Mouse (Mus musculus) kidney, postnatal 0 days (tissue): Measurements from ENCODE around the gene Zfp287. TPM values are rescaled to one million over a fixed set of nuclear protein-coding genes. Genes with fewer than 3 reads are reported as not detected.
"Not testable (repeated sequence)": the region's sequence is repeated elsewhere in the genome, so short reads cannot be mapped to it uniquely, and the experiment has no call there.

Source experiments
- ATAC-seq: fragments of 200-750 bp; cut with Nextera tagmentation; replicated peaks from 2 replicates; pipeline ENCODE4 v1.8.0; 2017; ENCODE audit warnings: low read depth, moderate number of reproducible peaks, moderate TSS enrichment, moderate library complexity; ENCODE audit not compliant: low FRiP score
- DNase-seq: peaks from one replicate; pipeline ENCODE4 v3.0.0-alpha.2; 2016; ENCODE audit warnings: low spot score
- H3K27ac ChIP-seq: fragments of 300-500 bp; sonication (generic); 2 replicates; pipeline ENCODE4 v1.5.1; 2014; ENCODE audit warnings: mild to moderate bottlenecking
- H3K27me3 ChIP-seq: fragments of 300-500 bp; sonication (generic); 2 replicates; pipeline ENCODE4 v1.6.1; 2014; ENCODE audit warnings: low read length, mixed read lengths; ENCODE audit not compliant: insufficient read depth
- H3K36me3 ChIP-seq: fragments of 300-500 bp; sonication (generic); 2 replicates; pipeline ENCODE4 v1.6.1; 2014; ENCODE audit warnings: low read length, mixed read lengths; ENCODE audit not compliant: insufficient read depth
- H3K4me1 ChIP-seq: fragments of 300-500 bp; sonication (generic); replicated peaks from 2 replicates; pipeline ENCODE4 v1.6.1; 2014; ENCODE audit warnings: antibody characterized with exemption, low read length, mixed read lengths; ENCODE audit not compliant: insufficient read depth
- H3K4me2 ChIP-seq: fragments of 300-500 bp; sonication (generic); 2 replicates; pipeline ENCODE4 v1.6.1; 2014; ENCODE audit warnings: mild to moderate bottlenecking, low read length, moderate library complexity, mixed read lengths
- H3K4me3 ChIP-seq: fragments of 300-500 bp; sonication (generic); replicated peaks from 2 replicates; pipeline ENCODE4 v1.5.1; 2014; ENCODE audit warnings: low read depth, low read length
- H3K9ac ChIP-seq: fragments of 300-500 bp; sonication (generic); 2 replicates; pipeline ENCODE4 v1.6.1; 2014; ENCODE audit warnings: low read depth, low read length
- H3K9me3 ChIP-seq: fragments of 300-500 bp; sonication (generic); replicated peaks from 2 replicates; pipeline ENCODE4 v1.6.1; 2016; ENCODE audit warnings: low read length, inconsistent platforms, mixed read lengths
- CTCF ChIP-seq: IDR thresholded peaks from 2 replicates; pipeline ENCODE4 v1.5.1; 2016; ENCODE audit warnings: antibody characterized with exemption, low read depth, mild to moderate bottlenecking, moderate library complexity
- WGBS: fragments of 180-500 bp; shearing (Covaris S2); extraction: QIAGEN DNeasy Blood & Tissue Kit; methylation state at CpG from one replicate; pipeline ENCODE4 v1.1.7; 2014; 5-methylcytosine and 5-hydroxymethylcytosine counted together
- polyA plus RNA-seq: library from polyadenylated mRNA; unstranded; fragments of >200 nt; fragmentation: Nextera tagmentation; extraction: Ambion mirVana; gene quantifications from 2 replicates; pipeline ENCODE4 v1.2.1, GENCODE M21; 2015

Gene Zfp287
- polyA plus RNA-seq, 1 experiment from 2014 or later: 4.5 TPM

DNA sequence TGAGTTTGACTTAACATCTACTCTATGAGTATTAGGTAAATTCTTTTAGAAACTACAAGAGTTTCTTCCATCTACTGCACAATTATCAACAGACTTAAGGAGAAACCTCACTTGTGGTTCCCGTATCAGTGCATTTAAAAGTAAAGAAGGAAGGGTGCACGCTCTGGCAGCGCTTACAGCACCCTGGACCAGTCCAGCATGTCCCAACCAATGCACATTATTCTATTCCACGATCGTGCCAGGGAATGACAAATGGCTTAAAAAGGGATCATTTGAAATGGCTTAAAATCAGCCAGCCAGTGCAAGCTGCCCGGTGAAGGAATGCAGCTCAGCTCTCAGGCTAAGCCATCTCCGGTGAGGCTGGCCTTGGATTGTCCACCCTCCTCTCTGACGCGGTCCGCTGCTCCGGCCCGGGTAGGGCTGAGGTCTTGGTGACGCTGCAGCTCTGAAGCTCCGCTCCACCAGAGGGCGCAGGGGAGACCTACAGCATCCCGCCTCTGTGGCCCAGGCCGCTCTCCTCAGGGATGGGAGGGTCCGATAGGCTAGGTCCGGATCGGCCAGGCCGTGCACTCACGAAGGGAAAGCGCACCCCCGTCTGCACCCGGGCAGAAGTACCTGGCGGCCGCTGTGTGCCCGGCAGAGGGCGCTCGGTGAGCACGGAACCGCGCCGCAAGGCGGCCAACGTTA lies 24.9 kb upstream of the Zfp287 start:
- peak overlapping the region; percentile 47 for H3K4me2 ChIP-seq
- DNase-seq: peak; percentile 98
- no peaks in the 10 kb centered on the region for H3K36me3 ChIP-seq
- TF ChIP-seq CTCF: peak; percentile 99
- 5% methylated on average over 36 of the region's 36 CpGs for WGBS
- H3K9me3 ChIP-seq: no peaks in the 10 kb centered on the region
- no peaks in the 10 kb centered on the region for H3K27me3 ChIP-seq
- 0 out of 2 replicates have a peak overlapping the region, but pooled peaks have one; percentile 19 for H3K9ac ChIP-seq
- peak overlapping the region; percentile 48; the same call in 1 of the 2 replicates for H3K27ac ChIP-seq
- peak; percentile 98 for ATAC-seq
- H3K4me3 ChIP-seq: 0 out of 2 replicates have a peak overlapping the region, but pooled peaks have one; percentile 6
- no peaks in the 10 kb centered on the region for H3K4me1 ChIP-seq

DNA sequence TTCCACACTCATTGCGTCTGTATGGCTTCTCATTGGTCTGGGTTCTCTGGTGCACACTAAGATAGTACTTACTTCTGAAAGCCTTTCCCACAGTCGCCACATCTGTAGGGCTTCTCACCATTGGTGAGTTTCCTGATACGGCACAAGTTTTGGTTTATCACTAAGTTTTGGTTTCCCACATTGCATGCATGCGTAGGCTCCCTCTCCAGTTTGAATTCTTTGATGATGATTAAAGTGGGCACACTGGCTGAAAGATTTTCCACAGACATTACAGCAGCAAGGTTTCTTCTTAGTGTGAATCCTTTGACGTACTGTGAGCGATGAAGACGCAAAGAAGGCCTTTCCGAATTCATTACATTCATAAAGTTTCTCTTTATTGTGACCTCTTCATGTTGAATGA lies 21.1 kb upstream of the Zfp287 start, which contains the start of gene Gm10428:
Gene Gm10428, plus strand, starts transcription at position 321 of the 400 bp plus-strand sequence.
- TF ChIP-seq CTCF: no peak
- no peak within 1 kb of the TSS for H3K27ac ChIP-seq
- no peak within 1 kb of the TSS for H3K9ac ChIP-seq
- no peak within 1 kb of the TSS for H3K4me2 ChIP-seq
- whole genome bisulfite sequencing: 92% methylated on average over 8 of the region's 8 CpGs
- DNase-seq (no peak), ATAC-seq (no peak)
- H3K4me1 ChIP-seq: no peaks in the 10 kb centered on the region
- H3K27me3 ChIP-seq: no peaks in the 10 kb centered on the region
- no peaks in the 10 kb centered on the region for H3K9me3 ChIP-seq
- H3K36me3 ChIP-seq: no peaks in the 10 kb centered on the region
- no peak within 1 kb of the TSS for H3K4me3 ChIP-seq

DNA sequence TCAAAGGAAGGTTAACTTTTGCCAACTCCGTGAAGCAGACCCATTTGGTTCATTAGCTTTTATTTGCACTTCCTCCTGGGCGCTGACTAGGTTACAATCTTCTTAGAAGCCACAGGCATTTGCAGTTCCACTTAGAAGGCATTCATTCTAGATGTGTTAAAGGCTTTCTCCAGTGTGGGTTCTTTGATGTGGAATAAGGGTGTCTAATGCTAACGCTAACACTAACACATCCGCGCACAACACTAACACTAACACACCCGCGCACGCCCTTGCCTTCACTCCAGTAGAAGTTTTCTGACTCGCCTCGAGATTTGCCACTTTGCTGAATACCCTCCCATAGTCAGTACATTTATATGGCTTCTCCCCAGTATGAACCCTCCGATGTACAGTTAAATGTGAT lies 20.5 kb upstream of the Zfp287 start:
- DNase-seq: peak; percentile 45
- Histone ChIP-seq H3K4me1 (no peaks in the 10 kb centered on the region), H3K4me3 (no peak overlapping the region), H3K9me3 (no peaks in the 10 kb centered on the region), H3K9ac (no peak overlapping the region), H3K27me3 (no peaks in the 10 kb centered on the region), H3K27ac (no peak overlapping the region), H3K4me2 (no peak overlapping the region), H3K36me3 (no peaks in the 10 kb centered on the region)
- 32% methylated on average over 11 of the region's 11 CpGs for WGBS
- no peak for ATAC-seq
- TF ChIP-seq CTCF: no peak

DNA sequence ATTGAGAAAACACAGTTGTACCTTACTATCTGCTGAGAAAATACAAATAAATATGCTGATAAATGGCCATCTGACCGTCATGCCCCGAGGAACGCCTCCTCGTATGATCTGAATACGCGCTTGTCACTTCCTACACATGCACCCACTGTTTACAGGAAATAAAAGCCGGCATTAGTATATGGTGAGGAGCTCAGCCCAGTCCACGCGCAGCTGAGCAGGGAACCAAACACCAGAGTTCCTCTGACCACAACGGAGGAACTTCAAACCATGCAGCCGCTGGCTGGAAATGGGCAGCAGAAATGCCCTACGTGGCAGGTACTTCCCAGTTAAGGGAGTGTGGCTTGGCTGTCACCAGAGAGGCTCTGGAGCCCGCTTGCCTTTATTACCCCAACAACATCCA lies 17.7 kb upstream of the Zfp287 start:
- H3K36me3 ChIP-seq, ATAC-seq, H3K4me3 ChIP-seq, H3K9me3 ChIP-seq, H3K9ac ChIP-seq, H3K27me3 ChIP-seq, H3K4me1 ChIP-seq, H3K4me2 ChIP-seq, DNase-seq, H3K27ac ChIP-seq: not testable (repeated sequence)
- WGBS: 89% methylated on average over 13 of the region's 13 CpGs

DNA sequence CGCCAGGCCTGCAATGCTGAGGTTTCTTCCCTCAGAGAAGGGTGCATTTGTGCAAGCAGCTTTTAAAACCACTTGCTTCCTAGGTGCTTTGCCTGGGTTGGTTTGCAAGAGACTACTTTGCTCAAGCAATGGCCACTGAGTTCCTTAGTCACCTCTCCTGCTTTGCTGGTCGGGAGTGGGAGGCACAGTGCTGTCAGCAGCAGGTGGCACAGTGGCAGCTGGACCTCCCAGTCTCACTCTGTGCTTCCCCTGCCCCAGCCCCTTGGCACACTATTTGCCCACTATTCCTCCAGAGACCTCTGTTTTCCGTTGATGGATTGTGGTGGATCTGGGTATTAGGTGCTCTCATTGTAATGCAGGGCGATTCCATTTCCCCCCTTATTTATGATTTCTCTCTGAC lies 16.4 kb upstream of the Zfp287 start:
- WGBS: 82% methylated on average over 4 of the region's 4 CpGs

DNA sequence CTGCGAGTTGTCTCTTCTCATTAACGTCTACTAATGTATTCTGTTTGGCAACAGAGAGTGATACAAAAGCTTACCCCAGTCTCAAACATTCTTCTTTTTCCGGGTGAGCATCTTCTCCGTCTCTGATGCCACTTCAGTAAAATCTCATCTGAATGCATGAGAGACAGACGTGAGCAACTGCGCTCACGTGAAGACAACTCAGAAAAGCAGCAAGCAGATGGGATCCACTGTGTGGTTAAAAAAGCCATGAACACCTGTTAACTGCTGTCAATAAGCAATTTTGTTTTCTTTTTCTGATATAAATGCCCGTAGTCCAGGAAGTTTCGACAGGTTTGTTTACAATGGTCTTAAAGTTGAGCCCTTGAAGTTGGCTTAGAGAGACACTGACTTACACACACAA lies 15.5 kb upstream of the Zfp287 start:
- WGBS: 71% methylated on average over 9 of the region's 9 CpGs
- ATAC-seq (no peak), DNase-seq (no peak)
- no peaks in the 10 kb centered on the region for H3K27me3 ChIP-seq
- no peak overlapping the region for H3K27ac ChIP-seq
- H3K36me3 ChIP-seq: no peaks in the 10 kb centered on the region
- H3K9me3 ChIP-seq: no peaks in the 10 kb centered on the region
- TF ChIP-seq CTCF: no peak
- H3K9ac ChIP-seq: no peak overlapping the region
- no peak overlapping the region for H3K4me2 ChIP-seq
- H3K4me1 ChIP-seq: no peaks in the 10 kb centered on the region
- H3K4me3 ChIP-seq: no peak overlapping the region

More for the DNA sequence above, 16.4 kb upstream of the Zfp287 start:
- DNase-seq (no peak), ATAC-seq (no peak)
- H3K4me1 ChIP-seq: no peaks in the 10 kb centered on the region
- H3K9ac ChIP-seq: no peak overlapping the region
- no peaks in the 10 kb centered on the region for H3K27me3 ChIP-seq
- no peak overlapping the region for H3K4me3 ChIP-seq
- H3K27ac ChIP-seq: no peak overlapping the region
- TF ChIP-seq CTCF: no peak
- no peak overlapping the region for H3K4me2 ChIP-seq
- H3K9me3 ChIP-seq: no peaks in the 10 kb centered on the region
- H3K36me3 ChIP-seq: no peaks in the 10 kb centered on the region
